Mouse (Mus musculus) gastrocnemius, postnatal 36 days (tissue): ENCODE results near the gene Timm50. TPM values are rescaled to one million over a fixed set of nuclear protein-coding genes. Genes with fewer than 3 reads are reported as not detected.

ENCODE experiments used
- DNase-seq, 2 experiments: peaks; one replicate each; pipeline ENCODE4 v3.0.0; 2022
- intact Hi-C: fragments of 180-260 bp; cut with DNase I; formaldehyde crosslinking; loops from one replicate; pipeline ENCODE4 v1.15.1; 2025
- total RNA-seq, 2 experiments: library from RNA; stranded (reverse); gene quantifications; 2 replicates each; pipeline ENCODE4 v1.2.3; 2021

Gene Timm50
- total RNA-seq, 2 experiments from 2014 or later: 41.9 to 42.5 TPM

DNA sequence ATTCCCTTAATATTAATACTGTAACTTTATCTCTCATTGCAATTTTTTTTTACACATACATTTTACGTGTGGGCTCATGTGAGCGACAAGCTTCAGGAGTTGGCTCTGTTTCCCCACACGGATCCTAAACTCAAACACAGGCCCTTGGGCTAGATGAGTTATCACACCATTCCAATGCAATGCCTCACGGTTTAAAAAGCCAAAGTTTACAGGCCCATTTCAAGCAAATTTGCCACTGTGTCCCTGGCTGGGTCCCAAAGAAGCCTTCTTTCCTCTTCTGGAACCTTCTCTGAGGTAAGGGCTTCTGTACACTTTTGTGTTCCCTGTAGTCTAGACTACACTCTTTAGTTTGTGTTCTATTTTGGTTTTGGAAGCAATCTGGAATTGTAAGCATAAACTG, 22.7 kb upstream of the Timm50 start:
- DNase-seq: no peak
- intact Hi-C loops: no loop called here

DNA sequence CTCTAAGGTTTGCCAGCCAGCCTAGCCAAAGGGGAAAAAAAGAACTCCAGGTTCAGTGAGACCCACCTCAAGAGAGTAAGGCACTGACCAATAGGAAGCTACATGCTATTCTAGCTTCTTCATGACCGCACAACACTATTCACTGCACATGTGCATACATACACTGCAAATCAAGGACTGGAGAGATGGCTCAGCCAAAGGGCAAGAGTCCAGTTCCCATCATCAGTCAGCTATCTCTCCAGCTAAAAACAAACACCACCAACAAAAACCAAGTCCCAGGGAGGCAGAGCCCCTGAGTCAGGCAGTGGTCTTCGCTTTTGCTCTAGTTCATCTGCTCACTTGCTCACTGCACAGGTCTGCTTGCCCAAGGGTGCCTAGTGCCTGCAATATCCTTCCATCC, 16.4 kb upstream of the Timm50 start:
- DNase-seq: no peak
- intact Hi-C loops: no loop called here

DNA sequence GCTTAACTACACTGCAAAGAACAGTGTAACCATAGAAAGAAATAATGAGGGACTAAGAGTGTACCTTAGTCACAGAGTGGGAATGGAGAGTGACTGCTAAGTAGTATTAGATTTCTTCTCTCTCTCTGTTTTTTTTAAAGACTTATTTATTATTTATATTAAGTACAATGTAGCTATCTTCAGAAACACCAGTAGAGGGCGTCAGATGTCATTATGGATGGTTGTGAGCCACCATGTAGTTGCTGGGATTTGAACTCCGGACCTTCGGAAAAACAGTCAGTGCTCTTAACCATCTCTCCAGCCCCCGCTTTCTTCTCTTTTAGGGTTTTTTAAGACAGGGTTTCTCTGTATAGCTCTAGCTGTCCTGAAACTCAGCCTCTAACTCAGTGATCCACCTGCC, 14.6 kb upstream of the Timm50 start:
- intact Hi-C loops: no loop called here
- DNase-seq: no peak

DNA sequence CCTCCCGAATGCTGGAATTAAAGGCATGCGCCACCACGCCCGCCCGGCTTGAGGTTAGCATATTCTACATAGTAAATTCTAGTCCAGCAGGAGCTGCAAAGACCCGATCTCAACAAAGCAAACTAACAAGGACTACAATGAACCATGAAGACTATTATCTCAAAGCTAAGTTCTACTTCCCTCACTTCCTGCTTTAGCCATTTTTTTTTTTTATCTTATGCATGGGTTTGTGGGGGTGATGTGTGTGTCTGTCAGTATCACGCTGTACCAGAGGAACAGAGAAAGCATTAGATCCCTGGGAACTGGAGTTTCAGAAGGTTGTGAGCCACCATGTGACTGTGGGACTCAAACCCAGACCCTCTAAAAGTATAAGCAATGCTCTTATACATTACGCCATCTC, 13.4 kb upstream of the Timm50 start:
- intact Hi-C loops: no loop called here
- no peak for DNase-seq

DNA sequence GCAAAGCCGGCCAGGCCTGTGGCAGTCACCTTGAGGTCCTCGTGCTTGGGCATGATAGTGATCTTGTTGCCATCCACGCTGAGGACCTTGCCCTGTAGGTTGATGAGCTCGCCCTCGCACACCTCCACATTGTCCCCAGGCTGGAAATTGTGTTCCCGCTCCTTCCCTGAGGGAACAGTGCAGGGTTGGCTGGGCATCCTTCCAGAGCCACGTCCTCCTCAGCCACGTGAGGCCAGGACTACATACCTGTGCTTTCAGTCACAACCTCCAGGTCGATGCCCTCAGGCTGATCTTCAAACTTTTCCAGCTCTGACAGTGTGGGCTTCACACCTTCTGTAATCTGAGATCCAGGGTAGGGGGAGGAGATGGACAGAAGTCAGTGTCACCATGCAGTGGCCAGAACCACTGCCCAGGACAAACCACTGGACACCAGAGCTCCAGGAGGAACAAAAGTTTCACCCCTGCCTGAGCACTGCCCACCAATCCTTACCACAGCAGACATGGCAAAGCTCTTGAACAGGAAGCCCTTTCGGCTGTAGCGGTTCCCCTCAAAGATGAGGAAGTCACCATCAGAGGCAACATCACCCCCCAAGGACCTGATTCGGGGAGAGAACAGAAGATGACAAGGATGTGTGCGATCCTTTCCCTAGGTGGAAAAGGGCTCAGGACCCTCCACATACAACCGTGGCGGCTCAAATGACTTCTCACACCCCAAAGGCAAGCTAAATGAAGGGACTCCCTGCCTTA, 10.3 kb upstream of the Timm50 start:
- DNase-seq: no peak
- intact Hi-C loops: no loop called here

DNA sequence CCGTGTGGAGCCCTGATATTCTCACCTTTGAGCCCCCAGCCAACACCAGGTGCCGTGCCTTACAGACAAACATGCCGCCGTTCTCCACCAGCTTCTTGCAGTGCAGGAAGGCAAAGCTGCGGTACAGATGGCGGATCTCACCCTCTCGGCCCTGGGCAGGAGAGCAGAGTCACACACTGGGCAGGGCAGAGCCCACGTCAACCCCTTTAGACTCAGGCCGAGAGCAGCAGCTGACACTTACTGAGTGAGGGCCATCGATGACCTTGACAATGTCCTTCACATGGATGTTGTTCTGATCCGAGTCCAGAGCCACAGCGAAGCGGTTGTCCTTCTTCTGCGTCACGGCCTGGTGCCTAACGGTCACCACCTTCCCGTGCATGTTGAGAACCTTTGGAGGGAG, 6.8 kb upstream of the Timm50 start:
- intact Hi-C loops: no loop called here
- DNase-seq: no peak

DNA sequence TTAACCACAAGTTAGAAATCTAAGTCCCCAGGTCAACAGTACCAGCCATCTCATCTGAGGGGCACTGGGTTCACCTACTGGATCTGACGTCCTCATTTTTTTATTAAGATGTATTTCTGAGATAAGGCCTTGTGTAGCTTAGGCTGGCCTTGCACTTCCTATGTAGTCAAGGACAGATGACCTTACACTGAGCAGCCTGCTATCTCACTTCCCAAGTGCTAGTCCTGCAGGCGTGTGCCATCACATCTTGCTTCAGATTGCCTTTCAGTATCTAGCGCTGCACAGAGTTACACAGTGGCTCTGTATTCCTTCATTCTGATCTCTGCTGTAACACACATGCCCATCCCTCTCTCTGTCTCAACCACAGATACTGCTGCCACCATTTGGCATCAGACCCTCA, 6.2 kb upstream of the Timm50 start:
- intact Hi-C loops: no loop called here

DNA sequence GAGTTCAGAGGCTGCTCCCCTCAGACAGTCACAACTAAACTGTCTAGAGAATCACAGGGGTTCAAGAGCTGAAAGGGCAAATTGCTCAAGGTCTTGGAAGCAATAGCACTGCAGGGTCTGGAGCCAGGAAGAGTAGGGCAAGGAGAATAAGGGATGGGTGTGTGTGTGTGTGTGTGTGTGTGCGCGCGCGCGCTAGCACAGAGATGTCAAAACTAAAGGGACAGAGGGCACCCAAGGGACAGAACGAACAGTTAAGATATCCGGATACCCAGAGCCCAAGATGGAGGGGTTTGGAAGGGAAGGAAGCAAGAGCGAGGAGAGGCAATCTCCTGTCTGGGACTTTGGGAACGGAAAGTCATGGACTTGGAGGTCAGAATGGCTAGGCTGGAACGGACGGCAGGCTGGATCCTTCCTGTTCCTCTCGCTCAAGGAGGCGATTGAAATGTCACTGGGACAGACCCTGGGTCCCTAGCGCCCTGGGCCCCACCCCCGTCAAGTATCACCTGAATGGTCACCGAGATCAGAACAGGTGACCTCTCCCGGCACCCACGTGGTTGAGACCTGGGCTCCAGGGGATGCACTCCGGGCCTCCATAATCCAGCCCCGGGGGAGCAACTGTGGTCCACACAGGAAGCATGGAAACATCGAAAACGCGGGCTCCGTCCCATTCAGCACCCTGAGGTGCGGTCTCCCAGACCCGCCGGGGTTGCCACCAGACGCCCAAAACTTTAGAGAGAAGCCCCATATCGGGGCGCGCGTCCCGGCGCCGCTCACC, 534 bp downstream of the Timm50 start:
- no peak for DNase-seq
- intact Hi-C loops: no loop called here

More for the DNA sequence above, 6.2 kb upstream of the Timm50 start:
- DNase-seq: no peak

DNA sequence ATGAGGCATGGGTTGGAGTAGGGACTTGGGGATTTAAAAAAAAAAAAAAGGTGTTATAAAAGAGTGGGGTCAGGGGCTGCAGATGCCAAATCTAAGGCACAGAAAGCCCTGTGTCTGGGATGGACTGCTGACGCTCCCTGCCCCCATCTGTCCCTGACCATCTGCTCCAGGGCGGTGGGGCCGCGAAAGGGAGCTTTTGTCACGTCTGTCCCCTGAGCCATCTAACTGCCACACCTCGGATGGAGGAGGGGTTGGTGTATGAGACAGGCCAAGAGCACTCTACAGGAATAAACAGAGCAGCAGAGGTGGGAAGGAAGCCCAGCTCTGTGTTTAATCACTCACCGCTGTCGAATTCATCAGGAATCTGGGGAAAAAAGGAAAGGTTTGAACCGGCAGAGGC, 2.1 kb downstream of the Timm50 start:
- intact Hi-C loops: no loop called here
- DNase-seq: no peak

DNA sequence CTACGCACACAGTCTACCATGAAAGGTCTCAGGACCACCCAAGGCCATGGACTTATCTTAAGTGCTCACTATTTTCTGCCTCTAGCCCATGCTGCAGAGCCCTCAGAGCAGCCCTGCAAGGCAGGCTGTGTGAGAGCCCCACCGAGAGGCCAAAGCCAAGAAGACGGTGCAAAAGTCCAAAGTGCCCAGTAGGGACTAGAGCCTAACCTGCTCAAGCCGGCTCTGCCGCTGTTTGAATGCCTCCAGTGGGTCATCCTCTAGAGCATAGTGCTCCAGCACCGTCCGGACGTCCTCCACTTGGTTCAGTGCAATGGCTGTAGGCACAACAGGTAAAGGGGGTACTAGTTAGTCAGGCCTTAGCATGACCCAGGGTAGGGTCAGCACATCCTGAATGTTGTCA, 5.7 kb downstream of the Timm50 start:
- intact Hi-C loops: no loop called here
- DNase-seq: no peak

DNA sequence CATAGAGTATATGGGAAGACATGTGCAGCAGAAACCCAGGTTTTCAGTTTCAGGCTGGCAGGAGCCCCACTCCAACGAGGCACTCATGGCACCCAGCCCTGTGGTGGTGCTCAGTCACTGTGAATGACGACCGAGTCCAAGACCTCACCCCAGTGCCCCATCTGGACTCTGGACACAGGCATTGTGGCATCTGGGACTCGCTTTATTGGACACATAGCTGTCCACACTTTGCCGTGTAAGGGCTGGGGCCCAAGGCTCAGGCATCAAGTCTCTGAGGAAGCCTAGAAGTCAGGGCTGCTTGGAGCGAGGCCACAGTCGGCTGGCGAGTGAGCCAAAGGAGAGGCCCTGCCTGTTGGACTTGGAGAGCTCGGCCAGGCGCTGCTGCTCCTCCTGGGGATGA, 6.2 kb downstream of the Timm50 start:
- DNase-seq: no peak
- intact Hi-C loops: no loop called here

DNA sequence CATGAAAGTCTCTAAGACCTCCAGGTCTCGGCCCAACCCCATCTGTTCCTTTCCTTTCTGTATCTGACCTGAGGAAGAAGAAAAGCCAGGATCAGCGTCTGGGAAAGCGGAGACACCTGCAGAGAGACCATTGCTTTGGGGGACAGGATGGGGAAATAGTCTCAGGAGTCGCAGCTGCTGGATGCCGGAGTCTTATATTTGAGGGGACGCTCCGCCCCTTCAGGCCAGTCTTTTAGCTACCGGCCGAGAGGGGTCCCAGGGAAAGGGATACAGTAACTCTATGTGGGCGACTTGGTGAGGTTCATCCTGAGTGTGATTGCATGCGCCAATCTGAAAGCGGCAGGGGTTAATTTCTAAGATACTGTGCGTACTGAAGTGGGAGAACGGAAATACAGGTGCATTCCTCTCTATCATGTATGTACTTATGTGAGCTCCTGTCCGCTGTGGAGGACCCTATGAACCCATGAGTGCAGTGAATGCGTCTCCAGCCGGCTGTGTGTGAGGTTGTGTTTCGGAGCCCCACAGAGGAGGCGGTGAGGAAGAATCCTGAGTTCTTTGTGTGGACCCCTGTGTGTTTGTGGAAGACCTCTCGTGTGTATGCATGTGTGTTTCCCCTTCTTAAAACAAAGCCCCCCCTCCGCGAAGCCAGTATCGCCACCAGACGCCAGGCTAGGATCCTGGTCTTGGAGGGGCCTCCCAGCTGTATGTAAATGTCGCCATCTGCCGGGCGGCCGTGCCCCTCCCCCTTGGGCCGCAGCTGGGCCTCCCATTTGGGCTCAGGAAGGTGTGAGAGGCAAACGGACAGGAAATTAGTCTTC, 10.0 kb downstream of the Timm50 start, which contains the start of gene Dll3:
Gene Dll3, minus strand, starts transcription at position 623 of the 818 bp plus-strand sequence.
- intact Hi-C loops: loop anchor here (5.0 kb wide), 1 partner anchor 90 kb away; no protein-coding TSS in a partner anchor
- DNase-seq: no peak

DNA sequence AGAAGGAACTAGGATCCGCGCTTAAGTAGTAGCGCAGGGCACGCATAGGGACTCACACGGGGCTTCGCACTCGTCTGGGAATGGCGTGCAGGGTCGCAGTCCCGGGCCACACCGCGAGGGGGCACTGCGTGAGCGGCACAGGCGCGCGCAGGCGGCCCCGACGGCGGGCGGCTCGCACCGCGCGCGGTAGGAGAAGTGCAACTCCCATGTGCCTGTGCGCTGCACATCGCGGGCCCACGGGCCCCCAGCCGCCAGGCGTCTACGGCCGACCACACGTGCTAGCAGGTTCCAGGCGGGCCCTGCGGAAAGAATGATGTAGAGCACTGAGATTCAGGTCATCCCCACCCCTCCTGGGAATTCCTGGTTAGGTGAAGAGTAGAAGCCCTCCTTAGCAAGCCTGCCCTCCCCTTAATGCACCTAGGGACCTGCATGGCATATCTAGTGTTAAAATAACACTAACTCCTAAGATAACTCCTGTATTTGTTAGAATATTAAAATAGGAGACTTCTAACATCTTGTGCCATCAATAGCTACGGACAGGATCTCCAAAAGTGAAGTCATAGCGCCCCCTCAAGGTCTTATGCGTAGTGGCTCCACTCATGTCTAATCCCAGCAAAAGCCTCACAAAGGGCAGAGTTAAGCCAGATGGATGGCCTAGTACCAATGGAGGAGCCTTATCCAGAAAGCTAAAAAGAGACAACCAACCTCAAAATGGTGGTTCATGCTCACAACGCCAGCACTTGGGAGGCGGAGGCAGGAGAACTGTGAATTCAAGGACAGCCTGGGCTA, 12.8 kb downstream of the Timm50 start:
- intact Hi-C loops: loop anchor here (1.0 kb wide), 1 partner anchor 151 kb away; no protein-coding TSS in a partner anchor
- DNase-seq: peak in 1 of 2 experiments; percentile 37

DNA sequence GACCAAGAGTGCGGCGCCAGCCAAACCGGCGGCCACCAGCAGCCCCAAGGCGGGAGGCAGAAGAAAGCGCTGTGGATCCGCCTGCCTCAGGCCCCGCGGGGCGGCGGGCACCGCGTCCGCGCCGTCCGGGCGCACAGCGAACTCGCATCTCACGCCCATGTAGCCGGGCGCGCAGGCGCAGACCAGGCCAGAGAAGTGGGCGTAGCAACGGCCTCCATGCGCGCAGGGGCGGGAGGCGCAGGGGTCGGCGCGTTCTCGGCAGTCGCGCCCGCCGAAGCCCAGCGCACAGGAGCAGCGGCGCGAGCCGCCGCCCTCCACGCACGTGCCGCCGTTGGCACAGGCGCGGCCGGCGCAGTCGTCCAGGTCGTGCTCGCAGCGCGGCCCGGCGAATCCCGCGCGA, 17.4 kb downstream of the Timm50 start:
- intact Hi-C loops: no loop called here
- DNase-seq: no peak

DNA sequence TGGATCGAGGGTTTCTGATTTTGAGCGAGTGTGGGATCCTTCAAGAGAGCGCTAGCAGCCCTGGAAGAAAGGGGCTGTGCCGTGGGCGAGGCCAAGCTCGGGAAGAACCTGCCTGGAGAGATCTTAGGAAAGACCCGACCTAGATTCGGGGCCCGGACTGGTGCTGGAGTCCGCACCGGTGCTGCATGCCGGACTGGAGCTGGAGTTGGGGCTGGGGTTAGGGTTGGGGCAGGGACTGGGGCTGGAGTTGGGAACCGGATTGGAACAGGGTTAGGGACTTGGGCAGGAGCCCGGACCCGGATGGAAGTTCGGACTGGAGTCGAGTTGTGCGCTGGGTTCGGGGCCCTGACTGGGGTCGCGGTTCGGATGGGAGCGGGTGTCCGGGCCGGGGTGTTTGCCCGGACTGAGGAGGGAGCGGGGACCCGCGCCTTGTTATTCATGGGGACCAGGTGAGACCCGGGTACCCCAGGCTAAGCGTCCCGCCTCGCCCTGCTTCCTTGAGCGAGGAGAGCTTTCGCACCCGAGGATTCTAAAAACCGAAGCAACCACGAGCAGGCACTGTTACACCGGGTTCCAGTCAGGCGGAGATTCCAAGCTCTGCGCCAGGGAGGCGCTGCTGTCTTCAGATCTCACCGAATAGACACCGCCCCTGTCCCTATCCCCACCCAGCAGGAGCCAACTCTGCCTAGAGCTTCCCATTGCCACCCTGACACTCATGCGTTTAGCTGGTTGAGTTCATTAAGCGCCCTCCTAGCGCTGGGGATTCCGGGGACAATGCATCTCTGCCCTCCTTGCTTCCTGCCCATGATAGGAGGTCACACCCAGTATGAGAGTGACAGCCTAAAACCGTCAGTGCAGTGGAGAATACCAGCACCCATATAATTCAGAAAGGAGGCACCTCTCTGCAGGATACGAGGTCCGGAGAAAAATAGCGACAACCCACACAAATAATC, 21.0 kb downstream of the Timm50 start, which contains the start of gene Selenov:
Gene Selenov, minus strand, starts transcription at position 549 of the 953 bp plus-strand sequence.
- intact Hi-C loops: no loop called here
- DNase-seq: no peak

DNA sequence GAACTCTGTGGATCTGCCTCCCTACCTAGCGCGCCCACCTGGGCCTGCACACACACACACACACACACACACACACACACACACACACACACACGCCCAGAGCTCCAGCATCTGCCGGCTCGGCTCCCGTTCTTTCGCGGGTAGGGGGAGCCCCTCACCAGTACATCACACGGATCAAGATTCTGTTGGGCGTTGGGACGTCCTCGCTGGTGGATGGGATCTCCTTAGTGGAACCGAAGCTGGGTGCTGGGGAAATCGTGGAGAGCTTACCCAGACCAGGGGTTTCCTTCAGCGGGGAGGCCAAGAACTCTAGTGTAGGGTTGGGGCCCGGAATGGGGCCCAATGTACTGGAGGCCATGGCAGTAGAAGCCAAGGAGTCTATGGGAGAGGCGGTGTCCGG, 21.7 kb downstream of the Timm50 start:
- DNase-seq: no peak
- intact Hi-C loops: no loop called here

DNA sequence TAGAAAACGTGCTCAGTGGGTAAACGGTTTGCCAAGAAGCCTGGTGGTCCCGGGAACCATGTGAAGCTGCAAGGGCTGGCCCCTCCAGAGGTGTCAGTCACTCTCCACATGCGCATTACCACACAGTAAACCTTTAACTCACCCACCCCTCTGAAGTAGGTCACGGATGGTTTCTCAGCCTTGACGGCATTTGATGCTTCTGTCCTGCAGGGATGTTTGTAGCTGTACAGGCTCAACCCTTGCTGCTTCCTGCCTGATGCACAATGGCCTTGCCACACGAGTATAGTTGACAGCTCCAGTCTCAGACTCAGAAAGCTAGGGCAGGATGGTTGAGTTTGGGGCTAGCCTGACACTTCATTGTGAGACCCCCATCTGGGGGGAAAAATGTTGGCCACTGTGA, 31.2 kb downstream of the Timm50 start:
- intact Hi-C loops: no loop called here

DNA sequence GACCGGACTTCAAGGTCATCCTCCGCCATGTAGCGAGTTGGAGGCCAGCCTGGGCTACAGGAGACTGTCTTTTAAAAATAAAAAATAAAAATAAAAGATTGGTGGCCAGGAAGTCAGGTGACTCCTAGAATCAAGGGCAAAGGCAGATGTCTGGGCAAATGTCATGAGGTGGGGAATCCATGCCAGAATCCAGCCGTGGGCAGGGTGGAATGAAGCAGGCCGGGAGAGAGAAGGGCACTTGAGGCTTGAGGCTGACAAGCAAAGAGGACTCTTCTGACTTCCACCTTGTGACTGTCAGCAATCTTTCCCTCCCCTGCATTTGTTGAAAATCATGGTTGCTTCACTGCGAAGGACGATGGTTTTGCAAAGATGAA, 33.6 kb downstream of the Timm50 start:
- DNase-seq: no peak
- intact Hi-C loops: loop anchor here (5.0 kb wide), 1 partner anchor 69 kb away; no protein-coding TSS in a partner anchor

More for the DNA sequence above, 31.2 kb downstream of the Timm50 start:
- no peak for DNase-seq
